Mouse (Mus musculus) forebrain, embryonic 16.5 days (tissue): ENCODE results near the gene Dchs2. TPM values are rescaled to one million over a fixed set of nuclear protein-coding genes. Genes with fewer than 3 reads are reported as not detected.

Experiments used
- ATAC-seq: fragments of 200-750 bp; cut with Nextera tagmentation; 2 replicates; pipeline ENCODE4 v1.8.0; 2017; ENCODE audit warnings: mild to moderate bottlenecking, moderate library complexity
- H3K27ac ChIP-seq: fragments of 300-500 bp; sonication (generic); 2 replicates; pipeline ENCODE4 v1.5.1; 2014; ENCODE audit warnings: low read length, control low read depth
- H3K27me3 ChIP-seq: fragments of 300-500 bp; sonication (generic); replicated peaks from 2 replicates; pipeline ENCODE4 v1.6.1; 2014; ENCODE audit warnings: low read length; ENCODE audit not compliant: control insufficient read depth, insufficient read depth
- H3K36me3 ChIP-seq: fragments of 300-500 bp; sonication (generic); 2 replicates; pipeline ENCODE4 v1.6.1; 2014; ENCODE audit not compliant: control insufficient read depth, insufficient read depth
- H3K4me1 ChIP-seq: fragments of 300-500 bp; sonication (generic); replicated peaks from 2 replicates; pipeline ENCODE4 v1.6.1; 2014; ENCODE audit warnings: low read length; ENCODE audit not compliant: control insufficient read depth, insufficient read depth
- H3K4me2 ChIP-seq: fragments of 300-500 bp; sonication (generic); 2 replicates; pipeline ENCODE4 v1.6.1; 2014; ENCODE audit warnings: mild to moderate bottlenecking, low read length, control low read depth
- H3K4me3 ChIP-seq: fragments of 300-500 bp; sonication (generic); replicated peaks from 2 replicates; pipeline ENCODE4 v1.5.1; 2014; ENCODE audit warnings: mild to moderate bottlenecking, low read length, control low read depth
- H3K9ac ChIP-seq: fragments of 300-500 bp; sonication (generic); replicated peaks from 2 replicates; pipeline ENCODE4 v1.6.1; 2014; ENCODE audit warnings: low read depth, low read length, control low read depth
- H3K9me3 ChIP-seq: fragments of 300-500 bp; sonication (generic); 2 replicates; pipeline ENCODE4 v1.6.1; 2016; ENCODE audit warnings: low read length; ENCODE audit not compliant: control insufficient read depth
- WGBS: fragments of 180-500 bp; shearing (Covaris S2); extraction: QIAGEN DNeasy Blood & Tissue Kit; methylation state at CpG from one replicate; pipeline ENCODE4 v1.1.7; 2014; 5-methylcytosine and 5-hydroxymethylcytosine counted together
- polyA plus RNA-seq: library from polyadenylated mRNA; unstranded; fragments of >200 nt; fragmentation: Nextera tagmentation; extraction: Ambion mirVana; gene quantifications from 2 replicates; pipeline ENCODE4 v1.2.1, GENCODE M21; 2015

Gene Dchs2
- polyA plus RNA-seq, 1 experiment from 2014 or later = 0.68 TPM

GRCm38 (mm10) chr3:83218059-83218458 is 90.3 kb downstream of the Dchs2 start:
- ATAC-seq = no peak
- H3K9ac ChIP-seq = no peak overlapping the region
- H3K4me2 ChIP-seq = no peak overlapping the region
- H3K27ac ChIP-seq = no peak overlapping the region
- H3K9me3 ChIP-seq = no peaks in the 10 kb centered on the region
- H3K4me1 ChIP-seq = peaks cover 5% of the 10 kb centered on the region; the same call in 1 of the 2 replicates
- H3K4me3 ChIP-seq = no peak overlapping the region
- H3K36me3 ChIP-seq = no peaks in the 10 kb centered on the region
- WGBS = 86% methylated on average over 4 of the region's 4 CpGs
- H3K27me3 ChIP-seq = no peaks in the 10 kb centered on the region

GRCm38 (mm10) chr3:83220101-83220500 is 92.4 kb downstream of the Dchs2 start:
- H3K36me3 ChIP-seq = no peaks in the 10 kb centered on the region
- no peak overlapping the region for H3K4me3 ChIP-seq
- no peaks in the 10 kb centered on the region for H3K9me3 ChIP-seq
- 0 out of 2 replicates have a peak, but pooled peaks cover 2% of the 10 kb centered on the region for H3K4me1 ChIP-seq
- no peak for ATAC-seq
- no peak overlapping the region for H3K27ac ChIP-seq
- 82% methylated on average over 2 of the region's 2 CpGs for WGBS
- no peak overlapping the region for H3K4me2 ChIP-seq
- no peak overlapping the region for H3K9ac ChIP-seq
- no peaks in the 10 kb centered on the region for H3K27me3 ChIP-seq

DNA sequence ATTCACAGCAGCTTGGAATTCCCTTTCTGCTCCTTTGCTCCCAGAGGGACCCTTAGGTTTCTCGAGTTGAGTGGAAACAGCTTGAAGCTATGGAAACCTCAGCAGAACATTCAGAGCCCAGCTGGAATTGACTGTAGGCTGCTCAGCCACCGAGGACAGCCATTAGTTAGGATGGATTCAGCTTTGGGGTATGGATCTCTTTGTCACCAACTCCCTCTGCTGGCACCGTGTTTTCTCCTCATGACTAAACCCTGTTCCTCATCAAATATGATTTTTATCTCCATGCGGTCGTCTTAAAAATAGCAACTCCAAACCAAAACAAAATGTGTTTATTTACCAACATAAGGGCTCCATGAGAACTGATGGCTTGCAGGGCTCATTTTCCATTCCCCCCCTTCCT is 94.4 kb downstream of the Dchs2 start:
- H3K9ac ChIP-seq = no peak overlapping the region
- H3K9me3 ChIP-seq = no peaks in the 10 kb centered on the region
- H3K4me2 ChIP-seq = no peak overlapping the region
- H3K27ac ChIP-seq = no peak overlapping the region
- 68% methylated on average over 5 of the region's 5 CpGs for WGBS
- H3K36me3 ChIP-seq = no peaks in the 10 kb centered on the region
- no peaks in the 10 kb centered on the region for H3K27me3 ChIP-seq
- ATAC-seq = peak; percentile 43; the same call in 1 of the 2 replicates
- H3K4me1 ChIP-seq = no peaks in the 10 kb centered on the region
- no peak overlapping the region for H3K4me3 ChIP-seq

GRCm38 (mm10) chr3:83228383-83228782 is 100.6 kb downstream of the Dchs2 start:
- H3K27me3 ChIP-seq = no peaks in the 10 kb centered on the region
- H3K4me3 ChIP-seq = no peak overlapping the region
- no peaks in the 10 kb centered on the region for H3K36me3 ChIP-seq
- H3K9me3 ChIP-seq = no peaks in the 10 kb centered on the region
- no peaks in the 10 kb centered on the region for H3K4me1 ChIP-seq
- no peak overlapping the region for H3K4me2 ChIP-seq
- no peak for ATAC-seq
- no peak overlapping the region for H3K9ac ChIP-seq
- no peak overlapping the region for H3K27ac ChIP-seq
- WGBS = 91% methylated on average over 9 of the region's 9 CpGs

DNA sequence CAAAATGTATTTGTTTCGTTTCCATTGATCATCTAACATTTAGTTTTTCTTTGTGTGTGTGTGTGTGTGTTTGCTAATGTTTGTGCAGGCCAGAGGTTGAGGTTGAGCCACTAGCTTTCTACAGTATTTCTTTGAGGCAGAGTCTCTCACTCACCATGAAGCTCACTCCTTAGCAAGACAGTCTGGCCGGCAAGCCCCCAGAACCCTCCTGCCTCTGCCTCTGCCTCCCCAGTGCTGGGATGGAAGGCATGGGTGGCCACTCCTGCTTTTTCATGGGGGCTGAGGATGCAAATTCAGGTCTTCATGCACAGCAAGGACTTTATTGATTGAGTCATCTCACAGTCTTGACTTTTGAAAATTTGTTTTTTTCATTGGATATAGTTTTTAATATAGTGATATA is 102.6 kb downstream of the Dchs2 start:
- Histone ChIP-seq H3K4me3 (no peak overlapping the region), H3K27me3 (no peaks in the 10 kb centered on the region), H3K4me1 (peaks cover 2% of the 10 kb centered on the region; the same call in 1 of the 2 replicates), H3K9me3 (no peaks in the 10 kb centered on the region), H3K9ac (no peak overlapping the region), H3K4me2 (no peak overlapping the region), H3K36me3 (no peaks in the 10 kb centered on the region), H3K27ac (no peak overlapping the region)
- 86% methylated on average over 2 of the region's 2 CpGs for WGBS
- no peak for ATAC-seq

DNA sequence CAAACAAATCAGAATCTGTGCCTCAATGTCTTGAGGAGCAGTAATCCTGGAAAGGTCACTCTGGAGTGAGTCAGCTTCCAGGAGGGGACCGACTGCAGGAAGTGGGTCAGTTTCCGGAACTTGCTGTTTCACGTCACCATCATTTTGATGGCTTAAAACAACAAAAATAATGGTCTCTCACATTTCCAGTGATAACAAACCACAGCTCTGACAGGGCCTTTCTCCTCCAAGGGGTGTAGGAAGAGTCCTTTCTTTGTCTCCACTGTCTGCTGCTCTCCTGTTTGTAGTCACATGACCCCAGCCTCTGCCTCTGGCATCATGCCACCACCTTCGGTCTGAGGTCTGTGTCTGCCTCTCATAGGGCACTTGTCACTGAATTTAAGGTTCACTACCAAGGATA is 106.7 kb downstream of the Dchs2 start:
- Histone ChIP-seq H3K4me3 (no peak overlapping the region), H3K9ac (no peak overlapping the region), H3K9me3 (no peaks in the 10 kb centered on the region), H3K36me3 (no peaks in the 10 kb centered on the region), H3K27me3 (no peaks in the 10 kb centered on the region), H3K27ac (no peak overlapping the region), H3K4me1 (peaks cover 2% of the 10 kb centered on the region; the same call in 1 of the 2 replicates), H3K4me2 (no peak overlapping the region)
- 69% methylated on average over 4 of the region's 4 CpGs for WGBS
- ATAC-seq = 0 out of 2 replicates have a peak, but pooled peaks have one; percentile 31

DNA sequence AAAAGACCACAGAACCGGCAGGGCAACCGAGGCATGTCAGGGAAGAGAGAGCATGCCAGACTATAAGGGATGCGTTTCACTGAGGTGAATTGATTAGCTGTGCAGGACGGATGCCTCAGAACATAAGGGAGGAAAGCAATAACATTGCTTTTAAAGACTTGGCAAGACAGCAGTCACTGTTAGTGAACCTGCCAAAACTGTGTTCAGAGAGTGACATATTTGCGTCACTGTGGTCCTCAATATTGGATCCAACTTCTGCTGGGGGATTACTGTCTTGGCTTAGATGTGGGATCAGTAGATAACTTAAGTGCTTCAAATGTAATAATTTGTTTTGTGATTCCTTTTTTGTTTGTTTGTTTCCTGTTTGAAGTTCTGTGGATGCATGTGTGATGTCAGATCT is 107.3 kb downstream of the Dchs2 start:
- Histone ChIP-seq H3K9ac (no peak overlapping the region), H3K9me3 (no peaks in the 10 kb centered on the region), H3K4me1 (peaks cover 2% of the 10 kb centered on the region; the same call in 1 of the 2 replicates), H3K4me2 (no peak overlapping the region), H3K27me3 (no peaks in the 10 kb centered on the region), H3K36me3 (no peaks in the 10 kb centered on the region), H3K27ac (no peak overlapping the region), H3K4me3 (no peak overlapping the region)
- 77% methylated on average over 5 of the region's 5 CpGs for WGBS
- peak; percentile 49; the same call in 1 of the 2 replicates for ATAC-seq

- no peak overlapping the region for H3K9ac ChIP-seq
- no peak for ATAC-seq
- no peak overlapping the region for H3K4me2 ChIP-seq
- 61% methylated on average over 5 of the region's 5 CpGs for WGBS
- H3K36me3 ChIP-seq = no peaks in the 10 kb centered on the region
- H3K4me1 ChIP-seq = no peaks in the 10 kb centered on the region
- H3K27ac ChIP-seq = no peak overlapping the region
- no peaks in the 10 kb centered on the region; the same call in 1 of the 2 replicates for H3K27me3 ChIP-seq
- H3K4me3 ChIP-seq = no peak overlapping the region
- H3K9me3 ChIP-seq = no peaks in the 10 kb centered on the region
Measured at GRCm38 (mm10) chr3:83246536-83246935, 118.8 kb downstream of the Dchs2 start.

DNA sequence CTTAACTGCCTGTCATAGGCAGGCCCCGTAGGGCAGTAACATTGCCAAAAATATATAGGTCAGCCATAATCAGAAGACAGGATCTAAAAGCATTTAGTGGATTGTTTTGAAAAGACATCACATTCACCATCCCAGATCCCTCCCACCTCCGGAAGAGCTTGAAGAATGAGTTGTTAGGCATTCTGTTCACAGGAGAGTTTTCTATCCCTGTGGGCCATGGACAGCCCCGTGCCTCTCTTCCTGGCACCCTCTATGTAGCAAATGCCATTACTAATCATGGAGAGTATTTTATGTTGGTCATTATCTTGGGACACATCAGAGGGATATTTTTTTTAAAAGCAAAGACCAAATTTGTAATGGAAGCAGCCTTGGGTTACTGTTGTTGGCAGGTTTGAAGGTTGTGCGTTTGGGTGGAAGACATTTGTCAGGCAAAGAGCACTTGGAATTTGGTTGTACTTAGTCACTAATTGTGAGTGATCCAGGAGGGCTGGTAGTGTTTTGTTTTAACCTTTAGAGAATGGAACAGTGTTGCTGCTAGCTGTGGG is 122.3 kb downstream of the Dchs2 start:
- H3K36me3 ChIP-seq = no peaks in the 10 kb centered on the region
- no peaks in the 10 kb centered on the region for H3K4me1 ChIP-seq
- no peaks in the 10 kb centered on the region; the same call in 1 of the 2 replicates for H3K27me3 ChIP-seq
- H3K9ac ChIP-seq = no peak overlapping the region
- H3K27ac ChIP-seq = no peak overlapping the region
- 82% methylated on average over 4 of the region's 4 CpGs for WGBS
- no peak overlapping the region for H3K4me3 ChIP-seq
- ATAC-seq = no peak
- H3K4me2 ChIP-seq = no peak overlapping the region
- no peaks in the 10 kb centered on the region for H3K9me3 ChIP-seq

DNA sequence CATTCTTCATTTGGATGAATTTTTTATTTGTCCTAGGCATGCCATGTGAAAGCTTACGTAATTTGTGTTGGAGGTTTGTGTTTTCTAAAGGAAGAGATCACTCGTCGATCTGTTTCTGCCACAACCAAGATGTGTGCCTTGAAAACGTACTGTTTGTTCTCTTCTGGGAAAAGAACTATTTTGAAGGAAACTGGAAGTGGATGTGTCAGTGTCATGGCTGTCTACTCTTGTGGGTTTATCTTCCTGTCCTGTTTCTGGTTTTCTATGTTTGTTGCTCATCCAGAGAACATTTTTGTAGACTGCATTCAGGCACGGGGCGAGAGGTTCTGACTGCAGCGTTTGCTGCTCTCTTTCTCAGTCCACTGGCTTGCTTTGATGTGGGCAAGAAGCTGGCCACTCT is 124.2 kb downstream of the Dchs2 start:
- Histone ChIP-seq H3K9me3 (no peaks in the 10 kb centered on the region), H3K36me3 (no peaks in the 10 kb centered on the region), H3K4me1 (no peaks in the 10 kb centered on the region), H3K9ac (no peak overlapping the region), H3K27ac (no peak overlapping the region), H3K4me3 (no peak overlapping the region), H3K27me3 (no peaks in the 10 kb centered on the region), H3K4me2 (no peak overlapping the region)
- WGBS = 93% methylated on average over 7 of the region's 7 CpGs
- no peak for ATAC-seq
